Mouse (Mus musculus): Measurements from ENCODE around the gene Lrrc26. TPM values are rescaled to one million over a fixed set of nuclear protein-coding genes. Genes with fewer than 3 reads are reported as not detected.

Lrrc26 gene
- not detected for polyA plus RNA-seq (2012; fragmentation: generic; extraction: Trizol)

DNA sequence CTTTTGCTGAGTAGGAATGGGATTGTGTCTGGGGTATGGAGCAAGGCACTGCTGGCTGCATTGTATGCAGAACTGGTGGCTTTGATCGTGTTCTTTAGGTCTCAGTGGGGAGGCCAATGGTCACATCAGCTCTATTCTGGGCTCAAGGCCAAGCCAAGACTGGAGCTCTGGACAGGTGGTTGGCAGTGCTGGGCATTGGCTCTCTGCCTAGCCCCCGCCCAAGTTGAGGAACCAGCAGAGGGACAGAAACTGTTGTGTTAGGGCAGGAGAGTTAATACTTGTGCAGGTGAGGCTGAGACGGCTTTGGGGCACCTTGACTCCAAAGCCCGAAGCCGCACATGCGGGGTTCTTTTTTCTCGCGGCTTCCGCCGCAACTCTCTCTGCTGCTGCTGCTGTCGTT is at the start of gene Lrrc26:
Gene Lrrc26, plus strand, starts transcription at position 265 of the 400 bp plus-strand sequence.

GRCm38 (mm10) chr2:25242101-25242506 is 47.6 kb upstream of the Lrrc26 start, which contains the start of the genes Rnf208 and Cysrt1:
Rnf208 (plus strand) TSS chr2:25242255.
Cysrt1 (minus strand) TSS chr2:25242452.

DNA sequence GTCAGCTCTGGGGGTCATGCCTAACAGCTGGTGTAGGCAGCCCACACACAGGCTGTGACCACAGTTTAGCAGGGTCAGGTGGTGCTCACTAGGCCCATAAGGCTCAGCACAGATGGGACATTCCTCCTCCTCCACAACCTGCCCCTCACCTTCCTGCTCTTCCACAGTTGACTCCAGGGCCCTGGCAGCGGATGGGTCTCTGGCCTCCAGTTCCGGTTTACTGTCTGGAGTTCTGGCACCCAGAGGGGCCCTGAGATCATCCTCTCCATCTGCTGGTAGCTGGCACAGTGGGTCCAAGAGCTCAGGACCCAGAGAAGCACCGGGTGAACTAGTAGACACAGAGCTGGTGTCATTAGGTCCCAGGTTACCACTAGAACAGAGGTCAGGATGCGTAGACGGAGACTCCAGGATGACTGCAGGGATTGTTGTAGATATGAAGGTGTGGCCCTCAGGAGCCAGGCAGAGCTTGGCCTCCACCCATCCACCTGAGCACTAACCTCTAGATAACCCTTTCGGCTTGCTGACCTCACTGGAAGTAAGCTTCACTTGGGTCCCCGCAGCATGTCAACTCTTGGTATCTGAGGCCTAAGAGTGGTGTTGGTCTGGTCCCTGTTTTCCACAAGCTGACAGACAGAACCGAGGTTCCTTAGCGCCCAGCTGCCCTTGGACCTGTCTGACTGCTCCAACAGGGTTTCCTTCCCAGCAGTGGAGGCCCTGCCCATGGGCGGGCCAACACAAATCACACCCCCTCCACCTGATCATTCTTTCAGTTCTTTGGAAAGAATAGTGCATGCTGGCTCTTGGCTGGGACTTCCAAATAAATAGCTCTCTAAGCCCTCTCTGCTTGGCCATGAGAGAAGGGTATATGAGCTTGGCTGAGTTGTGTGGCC is 43.3 kb upstream of the Lrrc26 start, which contains the start of gene AL732309.1:
Gene AL732309.1, minus strand, starts transcription at position 681 of the 890 bp plus-strand sequence.

DNA sequence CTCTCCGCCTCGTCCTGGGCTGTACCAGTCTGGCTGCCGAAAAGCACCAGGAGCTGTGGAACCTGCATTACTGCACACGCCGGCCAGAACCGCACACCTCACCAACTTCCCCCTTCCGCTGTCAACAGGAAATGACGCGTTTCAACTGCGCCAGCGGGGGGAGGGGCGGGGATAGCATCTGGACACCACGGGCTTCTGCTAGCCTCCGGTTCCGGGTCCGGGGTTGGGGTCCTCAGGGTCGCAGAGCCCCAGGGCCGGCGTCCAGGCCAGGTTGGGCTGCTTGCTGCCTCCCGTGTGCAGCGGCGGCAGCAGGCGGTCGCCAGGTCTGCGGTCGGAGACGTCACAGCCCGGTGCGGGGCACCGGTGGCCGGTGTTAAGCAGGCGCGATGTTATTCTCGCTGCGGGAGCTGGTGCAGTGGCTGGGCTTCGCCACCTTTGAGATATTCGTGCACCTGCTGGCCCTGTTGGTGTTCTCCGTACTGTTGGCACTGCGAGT is 34.4 kb upstream of the Lrrc26 start, which contains the start of gene Tmem203:
Gene Tmem203, plus strand, starts transcription at position 156 of the 496 bp plus-strand sequence.

DNA sequence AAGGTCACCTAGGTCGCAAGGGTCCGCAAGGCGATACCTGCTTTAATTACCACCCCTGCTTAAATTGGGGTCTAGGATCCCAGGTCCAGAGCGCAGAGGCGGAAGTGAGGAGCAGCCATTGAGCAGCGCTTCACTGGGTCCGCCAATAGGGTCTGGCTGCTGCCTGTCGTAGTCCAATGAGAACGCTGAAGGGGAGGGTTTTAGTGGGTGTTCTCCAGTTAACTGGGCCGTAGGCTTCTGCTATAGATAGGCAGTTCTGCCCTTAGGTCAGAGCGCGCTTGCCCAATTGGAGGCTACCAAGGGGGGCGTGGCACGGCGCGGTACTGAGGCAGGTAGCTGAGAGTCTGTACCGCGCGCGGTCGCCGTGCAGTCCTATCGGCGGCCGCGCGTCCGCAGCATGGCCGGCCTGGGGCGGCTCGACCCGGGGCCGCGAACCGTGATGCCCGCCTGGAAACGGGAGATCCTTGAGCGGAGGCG is 27.4 kb upstream of the Lrrc26 start, which contains the start of gene Tprn:
Gene Tprn, plus strand, starts transcription at position 328 of the 477 bp plus-strand sequence.

GRCm38 (mm10) chr2:25271827-25272511 is 17.7 kb upstream of the Lrrc26 start, which contains the start of the genes Ssna1 and Anapc2:
Ssna1 (minus strand) TSS chr2:25272438.
Anapc2 (plus strand) TSS chr2:25272478.

GRCm38 (mm10) chr2:25287927-25288649 is 1.6 kb upstream of the Lrrc26 start, which contains the start of gene Tmem210:
Tmem210 (plus strand) TSS chr2:25288145.

DNA sequence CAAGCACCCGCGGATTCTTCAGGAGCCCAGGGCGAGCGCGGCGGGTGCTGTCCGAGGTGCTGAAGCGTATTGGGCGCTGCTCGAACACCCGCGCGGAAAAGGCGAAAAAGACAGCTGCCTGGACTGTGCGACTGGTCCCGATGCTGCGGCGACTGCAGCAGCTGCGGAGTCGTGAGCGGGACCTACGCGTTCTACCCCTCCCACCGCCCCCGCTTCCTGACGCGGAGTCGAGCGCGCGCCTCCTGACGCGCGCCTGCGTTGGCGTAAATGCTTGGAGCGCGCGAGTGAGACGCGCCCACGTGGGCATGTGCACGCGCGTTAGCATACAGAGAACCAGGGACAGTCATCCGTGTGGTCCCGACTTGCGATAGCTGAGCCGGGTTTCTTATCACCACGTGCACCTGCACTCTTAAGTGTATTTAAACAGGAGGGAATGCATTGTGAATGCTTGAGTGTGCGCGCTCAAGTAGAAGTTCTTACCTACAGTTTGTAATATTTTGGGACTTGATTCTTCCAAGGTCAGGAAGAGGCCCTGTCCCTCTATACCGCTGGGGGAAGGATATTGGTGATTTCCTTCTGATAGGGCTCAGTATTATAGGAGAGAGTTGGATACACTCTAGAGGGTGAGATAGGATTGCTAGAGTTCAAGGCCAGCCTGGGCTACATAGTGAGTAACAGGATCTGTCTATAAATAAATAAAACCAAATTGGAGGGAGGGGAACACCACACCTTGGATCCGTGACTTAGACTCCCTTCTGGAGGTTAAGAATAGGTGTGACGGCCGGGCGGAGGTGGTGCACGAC is 29.5 kb downstream of the Lrrc26 start, which contains the start of gene Grin1:
Gene Grin1, minus strand, starts transcription at position 217 of the 803 bp plus-strand sequence.

DNA sequence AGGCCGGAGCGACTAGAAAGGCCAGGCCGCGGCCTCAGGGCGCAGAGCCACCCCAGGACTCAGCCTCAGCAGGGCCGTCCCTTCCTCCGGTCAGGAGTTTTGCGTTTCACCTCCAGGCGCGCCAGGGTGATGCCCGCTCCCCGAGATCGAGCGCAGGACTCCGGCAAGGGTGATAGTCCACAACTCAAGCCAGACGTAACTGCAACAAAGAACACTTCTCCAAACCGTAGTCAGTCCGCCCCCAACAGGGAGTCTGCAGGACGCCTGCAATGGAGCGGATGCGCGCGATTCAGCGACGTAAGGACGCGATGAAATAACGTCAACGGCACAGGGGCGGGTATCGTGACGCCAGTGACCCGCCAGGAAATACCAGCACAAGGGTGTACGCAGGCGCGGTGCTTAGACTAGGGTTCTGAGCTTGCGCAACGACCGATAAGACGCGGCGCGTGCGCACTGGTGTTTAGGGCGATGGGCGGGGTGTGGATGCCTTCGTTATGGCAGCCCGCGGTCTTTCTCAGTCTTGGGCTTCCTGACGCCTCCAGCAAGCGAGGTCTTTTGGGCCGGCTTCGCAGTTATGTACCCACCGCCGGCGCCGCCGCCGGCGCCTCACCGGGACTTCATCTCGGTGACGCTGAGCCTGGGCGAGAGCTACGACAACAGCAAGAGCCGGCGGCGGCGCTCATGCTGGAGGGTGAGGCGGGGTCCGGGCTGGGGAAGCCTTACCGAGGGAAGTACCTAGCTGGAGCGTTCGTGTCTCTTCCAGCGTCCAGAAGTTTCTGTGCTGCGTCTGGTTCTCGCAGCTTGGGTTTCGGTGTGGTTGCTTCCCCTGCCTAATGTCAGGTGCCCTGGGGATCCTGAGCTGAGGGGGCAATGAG is 42.8 kb downstream of the Lrrc26 start, which contains the start of gene Man1b1:
Gene Man1b1, plus strand, starts transcription at position 53 of the 875 bp plus-strand sequence.

Other genes starting within 250 kb of the Lrrc26 start
- gene Nsmf, start 235.6 kb upstream of the Lrrc26 start, polyA plus RNA-seq (2012; fragmentation: generic; extraction: Trizol), result 10 to 100 TPM; 36.2 to 56.6 TPM
- gene Entpd8, start 209.6 kb upstream of the Lrrc26 start, polyA plus RNA-seq (2012; fragmentation: generic; extraction: Trizol), result not detected
- gene Noxa1, start 194.8 kb upstream of the Lrrc26 start, polyA plus RNA-seq (2012; fragmentation: generic; extraction: Trizol), result under 1 TPM in 1 of 2 experiments, not detected in 1; 0.04 TPM
- gene Nrarp, start 109.2 kb upstream of the Lrrc26 start, polyA plus RNA-seq (2012; fragmentation: generic; extraction: Trizol), result under 1 TPM; 0.13 to 0.19 TPM
- gene Tor4a, start 93.0 kb upstream of the Lrrc26 start, polyA plus RNA-seq (2012; fragmentation: generic; extraction: Trizol), result 10 to 100 TPM in 1 of 2 experiments, 1 to 10 TPM in 1; 9.1 to 26.9 TPM
- 10 to 100 TPM; 29.0 to 67.4 TPM for gene Nelfb, start 78.4 kb upstream of the Lrrc26 start, polyA plus RNA-seq (2012; fragmentation: generic; extraction: Trizol)
- gene Stpg3, start 75.3 kb upstream of the Lrrc26 start, polyA plus RNA-seq (2012; fragmentation: generic; extraction: Trizol), result under 1 TPM in 1 of 2 experiments, not detected in 1; 0.02 TPM
- gene Fam166a, start 71.2 kb upstream of the Lrrc26 start, polyA plus RNA-seq (2012; fragmentation: generic; extraction: Trizol), result 1 to 10 TPM in 1 of 2 experiments, not detected in 1; 1.6 TPM
- gene Tubb4b, start 65.2 kb upstream of the Lrrc26 start, polyA plus RNA-seq (2012; fragmentation: generic; extraction: Trizol), result 100 to 1,000 TPM; 598 to 649 TPM
- not detected for gene Slc34a3, start 55.6 kb upstream of the Lrrc26 start, polyA plus RNA-seq (2012; fragmentation: generic; extraction: Trizol)
- gene Rnf224, start 53.1 kb upstream of the Lrrc26 start, polyA plus RNA-seq (2012; fragmentation: generic; extraction: Trizol), result not detected
- gene Rnf208, start 47.7 kb upstream of the Lrrc26 start, polyA plus RNA-seq (2012; fragmentation: generic; extraction: Trizol), result not detected
- gene Cysrt1, start 47.5 kb upstream of the Lrrc26 start, polyA plus RNA-seq (2012; fragmentation: generic; extraction: Trizol), result under 1 TPM; 0.08 to 0.35 TPM
- gene AL732309.1, start 43.1 kb upstream of the Lrrc26 start, polyA plus RNA-seq (2012; fragmentation: generic; extraction: Trizol), result 1 to 10 TPM; 2.2 to 6.1 TPM
- 10 to 100 TPM; 38.1 to 48.4 TPM for gene Tmem203, start 34.5 kb upstream of the Lrrc26 start, polyA plus RNA-seq (2012; fragmentation: generic; extraction: Trizol)
- 10 to 100 TPM; 10.9 to 14.3 TPM for gene Tprn, start 27.3 kb upstream of the Lrrc26 start, polyA plus RNA-seq (2012; fragmentation: generic; extraction: Trizol)
- 100 to 1,000 TPM; 140 to 186 TPM for gene Ssna1, start 17.5 kb upstream of the Lrrc26 start, polyA plus RNA-seq (2012; fragmentation: generic; extraction: Trizol)
- 100 to 1,000 TPM in 1 of 2 experiments, 10 to 100 TPM in 1; 98.4 to 128 TPM for gene Anapc2, start 17.4 kb upstream of the Lrrc26 start, polyA plus RNA-seq (2012; fragmentation: generic; extraction: Trizol)
- not detected for gene Tmem210, start 1.8 kb upstream of the Lrrc26 start, polyA plus RNA-seq (2012; fragmentation: generic; extraction: Trizol)
- under 1 TPM; under 0.01 to 0.06 TPM for gene Grin1, start 29.3 kb downstream of the Lrrc26 start, polyA plus RNA-seq (2012; fragmentation: generic; extraction: Trizol)
- gene Man1b1, start 42.4 kb downstream of the Lrrc26 start, polyA plus RNA-seq (2012; fragmentation: generic; extraction: Trizol), result 10 to 100 TPM; 16.1 to 49.7 TPM
- 10 to 100 TPM; 31.1 to 38.1 TPM for gene Dpp7, start 66.4 kb downstream of the Lrrc26 start, polyA plus RNA-seq (2012; fragmentation: generic; extraction: Trizol)
- gene Uap1l1, start 75.8 kb downstream of the Lrrc26 start, polyA plus RNA-seq (2012; fragmentation: generic; extraction: Trizol), result 100 to 1,000 TPM; 149 to 433 TPM
- gene Sapcd2, start 82.4 kb downstream of the Lrrc26 start, polyA plus RNA-seq (2012; fragmentation: generic; extraction: Trizol), result 10 to 100 TPM; 18.0 to 25.7 TPM
- under 1 TPM in 1 of 2 experiments, not detected in 1; 0.12 TPM for gene Entpd2, start 106.0 kb downstream of the Lrrc26 start, polyA plus RNA-seq (2012; fragmentation: generic; extraction: Trizol)
- 100 to 1,000 TPM; 183 to 212 TPM for gene Npdc1, start 109.4 kb downstream of the Lrrc26 start, polyA plus RNA-seq (2012; fragmentation: generic; extraction: Trizol)
- gene Fut7, start 133.4 kb downstream of the Lrrc26 start, polyA plus RNA-seq (2012; fragmentation: generic; extraction: Trizol), result under 1 TPM; 0.13 to 0.42 TPM
- gene Abca2, start 138.8 kb downstream of the Lrrc26 start, polyA plus RNA-seq (2012; fragmentation: generic; extraction: Trizol), result 10 to 100 TPM in 1 of 2 experiments, 1 to 10 TPM in 1; 4.8 to 13.4 TPM
- under 1 TPM; 0.15 to 0.94 TPM for gene Clic3, start 166.9 kb downstream of the Lrrc26 start, polyA plus RNA-seq (2012; fragmentation: generic; extraction: Trizol)
- gene Paxx, start 171.2 kb downstream of the Lrrc26 start, polyA plus RNA-seq (2012; fragmentation: generic; extraction: Trizol), result 10 to 100 TPM; 25.6 to 61.9 TPM
- under 1 TPM; 0.07 to 0.30 TPM for gene Ptgds, start 180.1 kb downstream of the Lrrc26 start, polyA plus RNA-seq (2012; fragmentation: generic; extraction: Trizol)
- not detected for gene Lcn12, start 204.0 kb downstream of the Lrrc26 start, polyA plus RNA-seq (2012; fragmentation: generic; extraction: Trizol)
- gene Fbxw5, start 210.8 kb downstream of the Lrrc26 start, polyA plus RNA-seq (2012; fragmentation: generic; extraction: Trizol), result 10 to 100 TPM; 24.9 to 52.5 TPM
- 1 to 10 TPM in 1 of 2 experiments, under 1 TPM in 1; 0.85 to 9.2 TPM for gene C8g, start 211.8 kb downstream of the Lrrc26 start, polyA plus RNA-seq (2012; fragmentation: generic; extraction: Trizol)

All from C3H10T1/2 (cell line).